Mouse (Mus musculus) thymus, adult 2 months (tissue): ENCODE results near the gene Csmd2. TPM values are rescaled to one million over a fixed set of nuclear protein-coding genes. Genes with fewer than 3 reads are reported as not detected.

Experiments
- DNase-seq: peaks from one replicate; pipeline ENCODE4 v3.0.0; 2021
- H3K27ac ChIP-seq: fragments of 200-500 bp; 2 replicates; pipeline ENCODE4 v1.5.1; 2012; ENCODE audit warnings: low read length, control low read depth; ENCODE audit not compliant: control insufficient read depth, insufficient read depth
- H3K27me3 ChIP-seq: fragments of 200-500 bp; 2 replicates; pipeline ENCODE4 v1.6.1; 2012; ENCODE audit warnings: mild to moderate bottlenecking, low read length, moderate library complexity, mixed read lengths; ENCODE audit not compliant: control insufficient read depth, insufficient read depth
- H3K36me3 ChIP-seq: fragments of 200-500 bp; 2 replicates; pipeline ENCODE4 v1.6.1; 2012; ENCODE audit warnings: mild to moderate bottlenecking, low read length, moderate library complexity; ENCODE audit not compliant: control insufficient read depth, insufficient read depth
- H3K4me1 ChIP-seq: fragments of 200-500 bp; replicated peaks from 2 replicates; pipeline ENCODE4 v1.6.1; 2012; ENCODE audit warnings: low read length; ENCODE audit not compliant: control insufficient read depth, insufficient read depth
- H3K4me3 ChIP-seq: fragments of 200-500 bp; 2 replicates; pipeline ENCODE4 v1.5.1; 2012; ENCODE audit warnings: mild to moderate bottlenecking, low read length, control low read depth, moderate library complexity; ENCODE audit not compliant: control insufficient read depth, insufficient read depth
- CTCF ChIP-seq: fragments of 200-500 bp; IDR thresholded peaks from 2 replicates; pipeline ENCODE4 v1.5.1; 2012; ENCODE audit warnings: mild to moderate bottlenecking, control low read depth, low read length, moderate library complexity, borderline replicate concordance; ENCODE audit not compliant: control insufficient read depth, poor library complexity, insufficient read depth; ENCODE audit errors: extremely low read depth
- POLR2A ChIP-seq: fragments of 200-500 bp; IDR thresholded peaks from 2 replicates; pipeline ENCODE4 v1.6.1; 2012; ENCODE audit warnings: mild to moderate bottlenecking, low read length, control low read depth, moderate library complexity; ENCODE audit not compliant: control insufficient read depth, poor library complexity, insufficient read depth; ENCODE audit errors: extremely low read depth
- WGBS: fragments of 180-500 bp; shearing (Covaris S2); methylation state at CpG from one replicate; pipeline ENCODE4 v1.1.7; 2018; 5-methylcytosine and 5-hydroxymethylcytosine counted together
- polyA plus RNA-seq: library from polyadenylated mRNA; depleted of rRNA; stranded (reverse); fragments of >200 nt; gene quantifications from 2 replicates; pipeline ENCODE4 v1.2.3, GENCODE M21; 2012

Csmd2 gene
- polyA plus RNA-seq, 1 experiment = 0.50 TPM

DNA sequence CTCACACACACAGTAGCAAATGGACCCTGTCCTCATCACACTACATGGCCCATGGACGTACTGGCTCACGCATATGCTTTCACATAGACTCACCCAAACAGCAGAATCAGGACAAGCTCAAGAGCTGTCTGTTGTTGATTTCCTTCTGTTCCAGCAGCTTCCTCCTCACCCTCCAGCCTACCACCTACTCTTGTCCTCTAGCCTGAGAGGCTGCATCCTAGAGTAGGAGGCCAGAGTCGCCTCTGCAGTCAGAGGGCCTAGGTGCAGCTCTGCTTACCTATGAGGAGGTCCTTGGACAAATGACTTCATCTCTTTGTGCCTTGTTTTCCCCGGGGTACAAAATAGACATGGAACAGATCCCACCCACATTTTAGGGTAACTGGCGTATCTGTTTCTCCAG lies 403.8 kb downstream of the Csmd2 start:
- Histone ChIP-seq H3K4me1 (no peaks in the 10 kb centered on the region), H3K36me3 (no peaks in the 10 kb centered on the region), H3K4me3 (no peak overlapping the region), H3K27me3 (no peaks in the 10 kb centered on the region), H3K27ac (no peak overlapping the region)
- no peak for DNase-seq
- TF ChIP-seq CTCF (no peak), POLR2A (no peak)
- 94% methylated on average over 5 of the region's 5 CpGs for WGBS

DNA sequence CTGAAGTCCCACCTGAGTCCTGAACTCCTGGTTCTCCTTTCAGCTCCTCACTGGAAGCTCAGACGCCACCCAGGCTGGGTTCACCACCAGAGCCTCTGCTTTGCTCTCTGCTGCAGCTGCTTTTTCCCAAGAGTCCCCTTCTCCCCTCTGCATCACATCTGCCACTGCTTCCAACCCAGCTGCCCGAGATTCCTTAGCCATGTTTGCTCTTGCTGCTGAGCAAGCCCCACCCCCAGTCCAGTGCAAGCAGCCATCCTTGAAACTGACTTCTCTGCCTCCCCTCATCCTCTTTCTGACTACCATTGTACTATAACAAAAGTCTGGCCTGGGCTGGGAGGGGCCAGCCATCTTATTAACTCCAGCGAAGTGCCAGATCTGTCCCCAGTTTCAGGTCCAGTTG lies 404.6 kb downstream of the Csmd2 start:
- no peak for DNase-seq
- no peaks in the 10 kb centered on the region for H3K36me3 ChIP-seq
- TF ChIP-seq POLR2A = no peak
- TF ChIP-seq CTCF = no peak
- H3K4me3 ChIP-seq = no peak overlapping the region
- WGBS = 75% methylated on average over 3 of the region's 3 CpGs
- no peaks in the 10 kb centered on the region for H3K27me3 ChIP-seq
- no peak overlapping the region for H3K27ac ChIP-seq
- no peaks in the 10 kb centered on the region for H3K4me1 ChIP-seq

DNA sequence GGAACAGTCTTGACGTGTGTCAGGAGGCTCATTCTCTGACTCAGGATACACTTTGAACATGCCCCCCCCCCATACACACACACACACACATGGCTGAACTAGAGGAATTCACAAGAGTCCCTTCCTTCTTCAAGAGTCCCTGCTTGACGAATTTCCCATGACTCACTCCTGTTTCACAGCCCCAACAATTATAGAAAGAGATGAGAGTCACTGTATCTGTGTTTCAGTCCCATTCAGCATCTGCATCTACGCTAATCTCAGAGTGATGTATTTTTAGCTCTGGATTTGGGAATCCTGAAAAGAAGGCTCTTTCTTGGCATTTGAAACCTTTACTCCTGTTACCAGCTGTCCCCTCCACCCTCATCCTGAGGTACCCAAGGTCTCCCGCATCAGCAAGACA lies 406.2 kb downstream of the Csmd2 start:
- no peak overlapping the region for H3K4me3 ChIP-seq
- H3K27ac ChIP-seq = no peak overlapping the region
- DNase-seq = no peak
- WGBS = 85% methylated on average over 4 of the region's 4 CpGs
- no peaks in the 10 kb centered on the region for H3K4me1 ChIP-seq
- no peaks in the 10 kb centered on the region for H3K27me3 ChIP-seq
- TF ChIP-seq CTCF (no peak), POLR2A (no peak)
- H3K36me3 ChIP-seq = no peaks in the 10 kb centered on the region

DNA sequence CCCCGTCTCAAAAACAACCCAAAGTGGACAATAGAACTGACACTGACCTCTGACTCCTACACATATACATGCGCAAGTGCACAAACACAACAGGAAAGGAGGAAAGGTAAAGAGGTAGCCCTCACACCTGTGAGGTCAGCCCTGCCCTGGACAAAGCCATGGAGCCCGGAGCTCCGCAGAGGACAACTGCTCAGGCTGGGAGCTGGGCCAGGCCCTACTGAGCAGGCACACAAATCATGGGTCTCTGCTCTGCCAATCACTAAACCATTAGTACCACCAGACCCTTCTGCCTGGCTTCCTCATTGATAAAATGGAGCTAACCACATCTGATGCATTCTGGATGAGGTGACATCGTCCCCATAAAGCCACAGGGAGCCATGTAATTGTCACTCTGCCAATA lies 409.0 kb downstream of the Csmd2 start:
- Histone ChIP-seq H3K27me3 (no peaks in the 10 kb centered on the region), H3K4me1 (no peaks in the 10 kb centered on the region), H3K36me3 (no peaks in the 10 kb centered on the region), H3K4me3 (no peak overlapping the region), H3K27ac (no peak overlapping the region)
- no peak for DNase-seq
- TF ChIP-seq CTCF (no peak), POLR2A (no peak)
- 87% methylated on average over 5 of the region's 5 CpGs for WGBS

DNA sequence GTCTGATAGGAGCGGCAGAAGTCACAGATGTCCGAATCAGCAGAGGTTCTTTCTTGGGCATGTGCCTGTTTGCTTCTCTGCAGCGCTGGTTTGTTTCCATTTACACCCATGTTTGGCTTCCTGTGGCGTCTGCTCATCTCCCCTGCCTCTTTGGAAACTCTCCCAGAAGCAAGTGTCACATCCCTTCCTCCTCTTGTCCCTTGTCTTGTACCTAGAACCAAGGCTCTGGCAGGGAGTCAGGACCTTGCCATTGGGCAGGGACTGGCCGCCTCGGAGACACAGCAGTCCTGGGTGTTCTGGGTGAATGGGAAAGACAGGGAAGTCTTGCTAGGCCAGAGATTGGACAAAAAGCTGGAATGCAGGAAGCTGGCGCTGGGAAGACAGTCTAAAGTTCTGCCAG lies 410.1 kb downstream of the Csmd2 start:
- TF ChIP-seq CTCF = no peak
- TF ChIP-seq POLR2A = no peak
- Histone ChIP-seq H3K27ac (no peak overlapping the region), H3K4me1 (no peaks in the 10 kb centered on the region), H3K4me3 (no peak overlapping the region), H3K36me3 (no peaks in the 10 kb centered on the region), H3K27me3 (no peaks in the 10 kb centered on the region)
- no peak for DNase-seq
- WGBS = 82% methylated on average over 7 of the region's 7 CpGs

DNA sequence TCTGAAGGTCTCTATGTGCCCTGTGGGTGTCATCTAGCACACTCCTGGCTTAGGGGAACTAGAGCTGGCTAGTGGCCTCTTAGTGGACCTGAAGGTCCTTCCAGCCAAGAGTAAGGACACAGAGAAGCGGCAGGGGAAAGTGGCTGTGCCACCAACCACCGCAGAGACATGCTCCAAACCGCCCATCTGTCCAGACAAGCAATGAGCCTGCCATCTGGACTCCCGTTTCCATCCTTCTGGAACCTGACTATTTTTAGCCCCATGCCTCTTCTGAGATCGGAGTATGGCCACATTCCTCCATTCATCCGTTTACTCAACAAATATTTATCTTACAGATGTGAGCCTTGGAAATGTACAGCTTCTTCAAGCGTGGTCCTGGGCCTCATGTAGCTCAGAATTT lies 411.3 kb downstream of the Csmd2 start:
- no peaks in the 10 kb centered on the region for H3K36me3 ChIP-seq
- H3K27ac ChIP-seq = no peak overlapping the region
- no peak overlapping the region for H3K4me3 ChIP-seq
- no peaks in the 10 kb centered on the region for H3K27me3 ChIP-seq
- WGBS = 81% methylated on average over 7 of the region's 7 CpGs
- no peaks in the 10 kb centered on the region for H3K4me1 ChIP-seq
- no peak for DNase-seq
- TF ChIP-seq POLR2A (no peak), CTCF (no peak)

DNA sequence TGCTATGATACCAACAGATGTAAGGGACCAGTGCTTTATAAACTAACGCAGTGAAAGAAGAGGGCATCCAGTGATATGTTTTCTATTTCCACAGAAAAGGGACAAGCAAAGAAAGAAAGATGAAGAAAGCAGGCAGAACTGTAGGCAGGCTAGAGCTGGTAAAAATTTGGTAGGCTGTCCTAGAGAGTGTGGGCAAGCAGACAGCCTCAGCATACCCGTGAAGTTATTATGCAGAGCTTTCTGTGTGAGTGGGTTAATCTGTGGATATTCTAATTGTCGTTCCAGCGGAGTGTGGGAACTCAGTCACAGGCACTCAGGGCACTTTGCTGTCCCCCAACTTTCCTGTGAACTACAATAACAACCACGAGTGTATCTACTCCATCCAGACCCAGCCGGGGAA lies 412.4 kb downstream of the Csmd2 start:
- no peak for DNase-seq
- WGBS = 88% methylated on average over 6 of the region's 6 CpGs
- Histone ChIP-seq H3K4me3 (no peak overlapping the region), H3K27me3 (no peaks in the 10 kb centered on the region), H3K36me3 (no peaks in the 10 kb centered on the region), H3K27ac (no peak overlapping the region), H3K4me1 (no peaks in the 10 kb centered on the region)
- no peak for TF ChIP-seq POLR2A
